Mouse (Mus musculus): ENCODE data around the gene B4gat1.
"Not testable (repeated sequence)": the region's sequence is repeated elsewhere in the genome, so short reads cannot be mapped to it uniquely, and the experiment has no call there.

The B4gat1 gene

GRCm38 (mm10) chr19:5038709-5039156 is at the start of gene B4gat1, which contains the start of gene AC124502.3:
TSS of gene B4gat1 (plus strand) at chr19:5038826.
TSS of gene AC124502.3 (plus strand) at chr19:5038891.
- no peak for DNase-seq (ENCODE audit: low read depth, low spot score)

DNA sequence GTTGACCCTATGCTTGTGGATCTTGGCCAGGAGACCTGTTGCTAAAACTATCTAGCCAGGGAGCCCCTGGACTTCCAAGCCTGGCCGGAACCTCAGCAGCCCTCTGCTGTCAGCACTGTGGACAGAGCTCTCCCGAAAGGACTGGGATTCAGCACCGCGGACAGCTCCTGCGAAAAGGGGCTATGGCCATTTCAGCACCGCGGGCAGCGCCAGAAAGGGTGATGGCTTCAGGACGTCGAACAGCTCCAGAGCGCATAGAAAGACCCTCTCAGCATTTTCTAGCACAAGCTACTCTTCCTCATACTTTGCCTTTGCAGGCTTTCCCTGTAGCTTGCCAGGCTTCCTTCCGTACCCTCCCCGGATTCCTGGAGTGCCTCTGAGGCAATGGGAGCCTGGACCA is 49.6 kb upstream of the B4gat1 start:
- DNase-seq (ENCODE audit: low read depth, low spot score), result peak; percentile 71

DNA sequence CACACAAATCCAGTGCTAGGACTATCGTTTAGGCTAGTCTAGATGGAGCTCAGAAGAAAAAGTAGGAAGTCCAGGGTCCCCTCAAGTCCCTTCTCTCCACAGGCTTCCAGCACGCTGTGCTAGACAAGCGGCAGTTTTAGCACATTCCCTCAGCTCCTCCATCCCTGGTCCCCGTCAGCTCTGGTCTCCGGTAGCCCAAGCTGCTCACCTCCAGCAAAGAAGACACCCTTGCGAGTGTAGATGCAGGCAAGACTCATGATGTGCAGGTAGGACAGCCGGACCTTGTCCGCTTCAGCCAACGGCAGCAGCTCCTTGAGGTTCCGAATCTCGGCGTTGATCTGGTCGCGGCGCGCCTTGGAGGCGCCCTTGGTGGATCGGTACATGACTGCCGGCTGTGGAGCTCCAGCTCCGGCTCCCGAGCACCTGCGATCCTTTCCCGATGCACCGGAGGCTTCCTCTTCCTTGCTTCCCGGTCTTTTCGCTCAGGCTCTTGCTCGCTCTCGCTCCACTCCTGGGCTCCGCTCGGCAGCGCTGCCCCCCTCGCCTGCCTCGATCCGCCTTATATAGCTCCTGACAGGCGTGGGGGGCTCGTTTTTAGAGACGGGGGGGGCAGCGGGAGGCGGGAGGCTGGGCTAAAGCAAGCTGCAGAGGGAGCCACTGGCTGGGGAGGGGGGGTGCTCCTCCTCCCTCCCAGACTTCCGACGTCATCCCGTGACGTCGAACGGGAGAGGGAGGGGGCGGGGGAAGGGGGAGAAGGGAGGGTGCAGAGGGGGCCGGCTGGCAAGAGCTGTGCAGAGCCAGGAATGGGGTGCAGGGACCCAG is 49.0 kb upstream of the B4gat1 start:
- no peak for DNase-seq (ENCODE audit: low read depth, low spot score)

GRCm38 (mm10) chr19:4990256-4990625 is 48.4 kb upstream of the B4gat1 start, which contains the start of gene Npas4:
TSS of gene Npas4 (minus strand) at chr19:4990316.
- DNase-seq (ENCODE audit: low read depth, low spot score), result no peak

DNA sequence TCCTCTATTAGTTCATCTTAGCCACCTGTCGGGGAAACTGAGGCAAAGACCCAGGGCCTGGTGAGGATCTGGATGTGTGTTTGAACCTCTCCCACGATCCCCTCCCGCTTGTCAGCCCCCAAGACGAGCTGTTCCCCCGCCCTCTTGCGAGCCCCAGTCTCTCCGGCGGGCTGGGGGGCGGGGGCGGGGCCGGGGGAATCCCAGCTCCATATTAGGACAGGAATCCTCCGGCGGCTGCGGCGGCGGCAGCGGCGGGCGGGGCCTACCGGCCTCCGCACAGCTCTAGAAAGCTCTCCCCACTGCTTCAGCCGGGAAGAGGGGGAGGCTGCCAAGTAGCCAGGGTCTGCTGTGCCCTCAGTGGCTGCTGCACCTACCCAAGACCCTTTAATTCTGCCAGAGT is 47.9 kb upstream of the B4gat1 start:
- no peak for DNase-seq (ENCODE audit: low read depth, low spot score)

GRCm38 (mm10) chr19:4992371-4992770 is 46.3 kb upstream of the B4gat1 start:
- no peak for DNase-seq (ENCODE audit: low read depth, low spot score)

DNA sequence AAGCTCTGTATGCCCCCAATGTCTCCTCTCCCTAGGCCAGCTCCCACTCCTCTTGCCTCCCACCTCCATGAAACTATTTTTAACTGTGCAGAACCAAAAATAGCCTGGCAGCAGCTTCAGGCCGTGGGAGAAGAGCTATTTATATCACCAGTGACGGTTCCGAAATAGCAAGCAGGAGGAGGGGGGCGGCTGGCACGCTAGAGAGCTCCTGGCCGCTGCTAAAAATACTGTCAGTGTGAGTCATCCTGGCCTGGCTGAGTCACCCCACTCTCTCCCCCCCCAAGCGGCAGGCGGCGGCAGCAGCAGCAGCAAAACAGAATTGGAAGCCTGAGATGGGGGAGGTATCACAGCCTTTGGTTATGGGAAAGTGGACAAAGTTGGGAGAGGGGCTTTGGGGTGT is 45.7 kb upstream of the B4gat1 start:
- no peak for DNase-seq (ENCODE audit: low read depth, low spot score)

- DNase-seq (ENCODE audit: low read depth, low spot score), result no peak
Measured at GRCm38 (mm10) chr19:4994043-4994442, 44.6 kb upstream of the B4gat1 start.

GRCm38 (mm10) chr19:4999445-5000140 is 39.0 kb upstream of the B4gat1 start:
- DNase-seq (ENCODE audit: low read depth, low spot score), result no peak

- DNase-seq (ENCODE audit: low read depth, low spot score), result peak; percentile 68
Measured at GRCm38 (mm10) chr19:5001666-5002406, 36.8 kb upstream of the B4gat1 start.

DNA sequence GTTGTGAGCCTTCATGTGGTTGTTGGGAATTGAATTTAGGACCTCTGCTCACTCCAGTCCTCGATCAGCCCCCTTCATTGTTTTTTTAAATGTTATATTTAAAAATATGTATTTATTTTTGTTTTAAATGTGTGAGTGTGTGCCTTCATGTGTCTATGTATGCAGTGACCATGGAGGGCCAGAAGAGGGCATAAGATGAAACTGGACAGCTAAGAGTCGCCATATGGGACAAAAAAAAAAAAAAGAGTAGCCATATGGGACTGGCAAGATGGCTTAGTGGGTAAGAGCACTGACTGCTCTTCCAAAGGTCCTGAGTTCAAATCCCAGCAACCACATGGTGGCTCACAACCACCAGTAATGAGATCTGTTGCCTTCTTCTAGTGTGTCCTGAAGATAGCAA is 35.0 kb upstream of the B4gat1 start:
- DNase-seq (ENCODE audit: low read depth, low spot score), result not testable (repeated sequence)

GRCm38 (mm10) chr19:5004925-5005324 is 33.7 kb upstream of the B4gat1 start:
- DNase-seq (ENCODE audit: low read depth, low spot score), result no peak

- DNase-seq (ENCODE audit: low read depth, low spot score), result no peak
Measured at GRCm38 (mm10) chr19:5013138-5013537, 25.5 kb upstream of the B4gat1 start.

DNA sequence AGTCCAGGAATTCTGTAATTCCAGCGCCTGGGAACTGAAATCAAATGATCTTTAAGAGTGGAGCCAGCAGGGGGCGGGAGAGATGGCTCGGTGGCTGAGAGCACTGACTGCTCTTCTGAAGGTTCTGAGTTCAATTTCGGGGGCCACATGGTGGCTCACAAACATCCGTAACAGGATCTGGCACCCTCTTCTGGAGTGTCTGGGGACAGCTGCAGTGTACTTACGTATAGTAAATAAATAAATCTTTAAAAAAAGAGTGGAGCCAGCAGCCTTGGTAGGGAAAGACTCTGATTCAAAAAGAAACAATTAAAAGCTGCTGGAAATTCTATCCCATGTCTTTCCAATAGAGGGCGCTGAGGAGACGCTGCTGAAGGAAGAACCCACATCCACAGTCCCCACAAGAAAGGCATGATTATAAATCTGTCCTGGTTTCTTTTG is 23.6 kb upstream of the B4gat1 start:
- DNase-seq (ENCODE audit: low read depth, low spot score), result no peak

DNA sequence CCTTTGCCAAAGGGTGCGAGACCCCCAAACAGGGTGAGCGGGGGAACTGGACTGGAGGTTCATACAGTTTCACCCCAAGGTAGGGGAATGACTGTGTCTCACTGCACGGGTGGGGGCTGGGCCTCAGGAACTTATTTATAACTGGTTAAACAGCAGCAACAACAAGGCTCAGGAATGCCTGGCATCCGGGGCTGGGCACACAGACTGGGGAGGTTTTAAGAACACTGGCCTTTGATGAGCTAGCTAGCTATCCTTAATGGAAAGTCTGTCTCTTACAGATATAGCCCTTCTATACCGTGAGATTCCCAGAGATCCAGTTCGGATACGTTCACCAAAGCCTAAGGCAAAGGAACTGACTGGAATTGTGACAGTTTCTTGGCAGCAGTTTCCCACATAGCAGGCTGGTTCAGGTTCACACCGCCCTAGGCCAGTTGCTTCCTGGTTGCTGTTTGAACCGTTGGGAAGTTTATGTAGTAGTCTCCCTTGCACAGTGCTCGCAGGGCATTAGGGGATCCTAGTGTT is 22.3 kb upstream of the B4gat1 start:
- DNase-seq (ENCODE audit: low read depth, low spot score), result no peak

- DNase-seq (ENCODE audit: low read depth, low spot score), result no peak
Measured at GRCm38 (mm10) chr19:5016782-5017181, 21.8 kb upstream of the B4gat1 start.

- DNase-seq (ENCODE audit: low read depth, low spot score), result no peak
Measured at GRCm38 (mm10) chr19:5017611-5018010, 21.0 kb upstream of the B4gat1 start.

- DNase-seq (ENCODE audit: low read depth, low spot score), result no peak
Measured at GRCm38 (mm10) chr19:5018191-5018590, 20.4 kb upstream of the B4gat1 start.

- DNase-seq (ENCODE audit: low read depth, low spot score), result no peak
Measured at GRCm38 (mm10) chr19:5021416-5021815, 17.2 kb upstream of the B4gat1 start.

- DNase-seq (ENCODE audit: low read depth, low spot score), result peak; percentile 89
Measured at GRCm38 (mm10) chr19:5023621-5024479, 14.8 kb upstream of the B4gat1 start, which contains the start of gene Slc29a2. TSS of gene Slc29a2 (plus strand) at chr19:5023860.

DNA sequence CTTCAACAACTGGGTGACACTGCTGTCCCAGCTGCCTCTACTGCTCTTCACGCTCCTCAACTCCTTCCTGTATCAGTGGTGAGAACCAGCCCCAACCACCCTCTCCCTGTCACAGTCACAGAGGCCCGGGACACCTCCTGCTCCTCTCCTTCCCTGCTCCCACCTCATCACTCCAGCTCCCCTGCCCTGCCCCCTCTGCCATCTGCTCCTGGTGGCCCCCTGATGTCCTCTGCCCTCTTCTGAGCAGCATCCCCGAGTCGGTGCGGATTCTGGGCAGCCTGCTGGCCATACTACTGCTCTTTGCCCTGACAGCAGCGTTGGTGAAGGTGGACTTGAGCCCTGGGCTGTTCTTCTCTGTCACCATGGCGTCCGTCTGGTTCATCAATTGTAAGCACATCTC is 12.5 kb upstream of the B4gat1 start:
- no peak for DNase-seq (ENCODE audit: low read depth, low spot score)

All from WW6 (cell line).